Mouse (Mus musculus): ENCODE results near the gene Zfp91. TPM values are rescaled to one million over a fixed set of nuclear protein-coding genes. Genes with fewer than 3 reads are reported as not detected.
A peak's percentile ranks its signal among the peaks of the same experiment; 100 is the strongest.

Gene Zfp91
- polyA plus RNA-seq, 1 experiment, result 7.5 TPM

DNA sequence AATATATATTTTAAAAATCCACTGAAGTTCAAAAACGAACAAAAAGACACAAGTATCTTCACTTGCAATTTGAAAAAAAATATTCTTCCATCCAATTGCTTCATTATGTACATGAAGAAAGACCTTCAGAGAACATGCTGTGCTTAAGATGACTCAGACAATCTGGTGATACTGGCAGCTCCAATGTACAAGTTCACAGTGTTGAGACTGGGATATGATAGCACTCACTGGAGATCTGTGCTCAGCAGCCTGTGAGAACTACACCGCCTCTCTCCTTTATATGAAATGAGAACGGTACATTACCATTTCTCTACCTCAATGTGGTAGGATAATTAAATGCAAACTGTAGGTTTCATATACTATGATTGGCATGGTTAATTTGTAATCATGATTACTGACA, 6.9 kb upstream of the Zfp91 start:
- Histone ChIP-seq H3K4me1 (ENCODE audit: control insufficient read depth, insufficient read depth, insufficient read length) (peaks cover 6% of the 10 kb centered on the region), H3K4me3 (ENCODE audit: extremely low read depth, insufficient read depth, insufficient read length) (no peak overlapping the region), H3K27ac (ENCODE audit: insufficient read depth, low read length) (no peak overlapping the region), H3K27me3 (ENCODE audit: control insufficient read depth, insufficient read depth, low read length) (no peaks in the 10 kb centered on the region), H3K36me3 (ENCODE audit: control insufficient read depth, insufficient read depth, low read length) (peaks cover 3% of the 10 kb centered on the region)
- WGBS, result 87% methylated on average over 3 of the region's 3 CpGs
- no peak for DNase-seq (ENCODE audit: low read depth in 1 of 2, low spot score in 2 of 2)
- no peak for TF ChIP-seq CTCF (IDR thresholded peaks at IDR 0.05; ENCODE audit: extremely low read depth, insufficient read depth, insufficient read length, insufficient replicate concordance)
- TF ChIP-seq POLR2A (IDR thresholded peaks at IDR 0.05; ENCODE audit: low read depth, low read length), result no peak

DNA sequence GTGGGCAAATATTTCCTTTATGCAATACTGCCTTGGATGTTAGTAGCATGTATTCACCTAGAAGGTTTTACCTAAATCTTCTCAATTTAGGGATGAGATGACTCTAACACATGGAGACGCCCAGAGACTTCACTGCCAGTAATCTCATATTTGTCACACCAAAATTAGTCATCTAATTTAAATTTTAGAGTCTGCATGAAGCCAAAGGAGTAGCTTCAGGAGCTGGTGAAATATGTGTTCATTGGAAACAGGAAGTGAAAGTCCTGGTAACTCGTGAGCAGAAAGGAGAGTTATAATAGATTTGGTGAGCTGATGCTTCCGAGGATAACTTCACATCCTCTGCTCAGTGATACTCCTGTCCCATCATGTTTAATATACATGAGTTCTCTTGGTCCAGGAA, 5.1 kb upstream of the Zfp91 start:
- Histone ChIP-seq H3K4me3 (ENCODE audit: extremely low read depth, insufficient read depth, insufficient read length) (no peak overlapping the region; the same call in 1 of the 2 replicates), H3K36me3 (ENCODE audit: control insufficient read depth, insufficient read depth, low read length) (peaks cover 3% of the 10 kb centered on the region), H3K4me1 (ENCODE audit: control insufficient read depth, insufficient read depth, insufficient read length) (peaks cover 3% of the 10 kb centered on the region; the same call in 1 of the 2 replicates), H3K27me3 (ENCODE audit: control insufficient read depth, insufficient read depth, low read length) (no peaks in the 10 kb centered on the region), H3K27ac (ENCODE audit: insufficient read depth, low read length) (peak overlapping the region; percentile 53)
- peak in 1 of 2 experiments; percentile 64 for DNase-seq (ENCODE audit: low read depth in 1 of 2, low spot score in 2 of 2)
- 13% methylated on average over 3 of the region's 3 CpGs for WGBS
- TF ChIP-seq CTCF (IDR thresholded peaks at IDR 0.05; ENCODE audit: extremely low read depth, insufficient read depth, insufficient read length, insufficient replicate concordance), result no peak
- TF ChIP-seq POLR2A (IDR thresholded peaks at IDR 0.05; ENCODE audit: low read depth, low read length), result no peak

DNA sequence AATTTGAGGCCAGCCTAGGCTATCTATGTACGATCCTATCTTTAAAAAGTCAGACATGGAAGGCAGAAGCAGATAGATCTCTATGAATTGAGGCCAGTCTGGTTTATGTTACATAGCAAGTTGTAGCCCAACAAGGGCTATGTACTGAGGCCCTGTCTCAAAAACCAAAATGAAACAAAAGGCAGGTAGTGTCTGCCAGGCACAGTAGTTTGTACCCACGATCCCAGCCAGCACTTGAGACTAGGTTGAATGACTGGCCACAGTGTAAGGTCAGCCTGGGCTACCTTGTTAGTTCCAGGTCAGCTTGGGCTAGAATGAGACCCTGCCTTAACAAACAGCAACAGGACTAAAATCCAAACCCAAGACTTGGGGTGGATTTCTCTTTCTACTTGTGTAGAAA, 4.7 kb upstream of the Zfp91 start:
- WGBS, result 57% methylated on average over 2 of the region's 2 CpGs
- H3K27me3 ChIP-seq (ENCODE audit: control insufficient read depth, insufficient read depth, low read length), result no peaks in the 10 kb centered on the region
- no peak for TF ChIP-seq POLR2A (IDR thresholded peaks at IDR 0.05; ENCODE audit: low read depth, low read length)
- no peak for TF ChIP-seq CTCF (IDR thresholded peaks at IDR 0.05; ENCODE audit: extremely low read depth, insufficient read depth, insufficient read length, insufficient replicate concordance)
- DNase-seq (ENCODE audit: low read depth in 1 of 2, low spot score in 2 of 2), result no peak
- H3K4me3 ChIP-seq (ENCODE audit: extremely low read depth, insufficient read depth, insufficient read length), result peak overlapping the region; percentile 10; the same call in 1 of the 2 replicates
- H3K36me3 ChIP-seq (ENCODE audit: control insufficient read depth, insufficient read depth, low read length), result peaks cover 3% of the 10 kb centered on the region
- H3K4me1 ChIP-seq (ENCODE audit: control insufficient read depth, insufficient read depth, insufficient read length), result peaks cover under 1% of the 10 kb centered on the region; the same call in 1 of the 2 replicates
- peak overlapping the region; percentile 53 for H3K27ac ChIP-seq (ENCODE audit: insufficient read depth, low read length)

DNA sequence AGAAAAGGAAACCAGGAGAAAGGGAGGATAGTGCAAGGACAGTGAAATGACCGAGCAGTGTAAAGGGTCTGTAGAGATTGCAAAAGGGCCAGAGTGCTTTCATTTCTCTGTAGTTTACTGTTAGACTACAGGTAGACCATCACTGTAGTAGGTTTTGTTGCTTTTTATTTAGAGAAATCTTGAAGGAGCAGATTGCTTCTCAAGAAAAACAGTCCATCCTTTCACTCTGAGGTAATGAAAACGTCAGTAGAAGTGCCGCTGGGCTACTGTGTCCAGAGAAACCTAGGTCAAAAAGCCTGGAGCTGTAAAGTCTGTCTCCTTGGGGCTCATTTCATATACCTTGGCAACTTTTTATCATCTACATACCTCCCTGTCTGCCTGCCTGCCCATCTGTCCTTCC, 3.2 kb upstream of the Zfp91 start:
- H3K4me3 ChIP-seq (ENCODE audit: extremely low read depth, insufficient read depth, insufficient read length), result peak overlapping the region; percentile 54
- peak overlapping the region; percentile 82 for H3K27ac ChIP-seq (ENCODE audit: insufficient read depth, low read length)
- TF ChIP-seq POLR2A (IDR thresholded peaks at IDR 0.05; ENCODE audit: low read depth, low read length) (no peak), CTCF (IDR thresholded peaks at IDR 0.05; ENCODE audit: extremely low read depth, insufficient read depth, insufficient read length, insufficient replicate concordance) (no peak)
- H3K4me1 ChIP-seq (ENCODE audit: control insufficient read depth, insufficient read depth, insufficient read length), result no peaks in the 10 kb centered on the region
- no peaks in the 10 kb centered on the region for H3K27me3 ChIP-seq (ENCODE audit: control insufficient read depth, insufficient read depth, low read length)
- no peak for DNase-seq (ENCODE audit: low read depth in 1 of 2, low spot score in 2 of 2)
- WGBS, result 60% methylated on average over 3 of the region's 3 CpGs
- H3K36me3 ChIP-seq (ENCODE audit: control insufficient read depth, insufficient read depth, low read length), result peaks cover 1% of the 10 kb centered on the region

DNA sequence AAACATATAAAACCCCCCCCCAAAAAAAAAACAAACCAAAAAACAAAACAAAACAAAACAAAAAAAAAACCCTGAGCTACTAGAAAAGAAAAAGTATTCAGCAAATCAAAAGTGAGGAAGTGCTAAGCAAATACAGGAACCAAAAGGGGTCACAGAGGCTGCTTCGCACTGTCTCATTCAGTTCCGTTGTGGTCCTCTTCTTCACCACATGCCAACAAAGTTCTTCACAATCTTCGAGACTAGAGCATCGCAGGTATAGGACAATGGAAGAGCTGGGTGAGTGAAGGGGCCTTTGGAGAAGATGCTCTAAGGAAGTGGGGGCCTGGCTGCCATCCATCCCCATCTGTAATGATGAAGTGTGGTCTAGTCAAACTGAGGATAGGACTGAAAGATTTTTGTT, 2.5 kb upstream of the Zfp91 start:
- Histone ChIP-seq H3K4me1 (ENCODE audit: control insufficient read depth, insufficient read depth, insufficient read length) (no peaks in the 10 kb centered on the region), H3K27me3 (ENCODE audit: control insufficient read depth, insufficient read depth, low read length) (no peaks in the 10 kb centered on the region), H3K36me3 (ENCODE audit: control insufficient read depth, insufficient read depth, low read length) (peaks cover 1% of the 10 kb centered on the region; the same call in 1 of the 2 replicates), H3K4me3 (ENCODE audit: extremely low read depth, insufficient read depth, insufficient read length) (peak overlapping the region; percentile 54), H3K27ac (ENCODE audit: insufficient read depth, low read length) (peak overlapping the region; percentile 82)
- WGBS, result 4% methylated on average over 4 of the region's 4 CpGs
- peak; percentile 9; the same call in 1 of the 2 replicates for TF ChIP-seq POLR2A (IDR thresholded peaks at IDR 0.05; ENCODE audit: low read depth, low read length)
- TF ChIP-seq CTCF (IDR thresholded peaks at IDR 0.05; ENCODE audit: extremely low read depth, insufficient read depth, insufficient read length, insufficient replicate concordance), result no peak
- peak; percentile 57 to 60 for DNase-seq (ENCODE audit: low read depth in 1 of 2, low spot score in 2 of 2)

DNA sequence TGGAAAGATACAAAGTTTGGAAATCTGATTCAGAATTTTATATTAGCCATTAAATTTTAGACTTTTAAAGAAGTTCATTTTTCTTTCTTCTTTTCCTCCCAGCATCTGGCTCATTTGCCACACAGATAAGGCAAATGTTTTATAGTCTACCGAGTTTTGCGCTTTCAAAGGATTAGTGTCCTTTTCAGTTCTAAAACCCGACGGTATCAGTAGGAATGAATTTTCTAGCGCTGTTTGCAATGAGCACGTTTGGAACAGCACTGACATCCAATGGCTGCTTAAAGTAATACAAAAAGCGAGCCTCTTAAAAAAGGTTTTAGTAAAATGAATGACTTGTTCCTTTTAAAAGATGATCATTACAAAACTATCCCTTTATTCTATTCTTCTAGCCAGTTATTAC, 1.1 kb upstream of the Zfp91 start:
- no peaks in the 10 kb centered on the region; the same call in 1 of the 2 replicates for H3K4me1 ChIP-seq (ENCODE audit: control insufficient read depth, insufficient read depth, insufficient read length)
- peak overlapping the region; percentile 100 for H3K27ac ChIP-seq (ENCODE audit: insufficient read depth, low read length)

DNA sequence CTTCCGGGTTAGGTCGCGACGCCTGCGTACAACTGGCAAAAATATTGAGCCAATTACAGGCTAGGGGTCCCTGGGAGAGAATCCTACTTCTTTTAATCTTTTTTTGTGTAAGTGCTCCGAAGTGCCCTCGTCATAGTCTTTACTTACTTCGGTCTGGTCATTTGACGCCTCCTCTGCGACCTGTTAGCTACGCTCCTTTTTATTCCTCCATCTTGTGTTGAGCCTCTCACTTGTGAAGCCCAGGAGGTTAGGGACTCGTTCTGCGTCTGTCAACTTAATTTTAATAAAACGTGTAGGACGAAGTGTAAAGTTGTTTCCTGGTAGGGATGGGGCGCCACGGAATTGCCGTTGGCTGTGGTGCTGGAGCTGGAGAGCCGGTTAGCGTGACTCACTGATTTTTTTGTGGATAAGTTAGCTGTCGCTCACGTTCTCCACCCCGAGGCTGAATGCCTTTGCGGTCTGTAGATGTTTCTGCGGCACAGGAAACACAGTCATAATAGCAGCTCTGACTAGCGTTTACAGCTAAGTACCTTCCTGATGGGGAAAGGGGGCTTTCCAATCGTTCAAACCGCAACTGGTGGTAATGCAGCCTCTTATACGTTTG, 504 bp upstream of the Zfp91 start:
- no peak for TF ChIP-seq CTCF (IDR thresholded peaks at IDR 0.05; ENCODE audit: extremely low read depth, insufficient read depth, insufficient read length, insufficient replicate concordance)
- TF ChIP-seq POLR2A (IDR thresholded peaks at IDR 0.05; ENCODE audit: low read depth, low read length), result peak; percentile 78
- peak; percentile 75 to 86 for DNase-seq (ENCODE audit: low read depth in 1 of 2, low spot score in 2 of 2)
- H3K27me3 ChIP-seq (ENCODE audit: control insufficient read depth, insufficient read depth, low read length), result no peaks in the 10 kb centered on the region
- H3K27ac ChIP-seq (ENCODE audit: insufficient read depth, low read length), result peak overlapping the region; percentile 100
- peaks cover 2% of the 10 kb centered on the region for H3K4me1 ChIP-seq (ENCODE audit: control insufficient read depth, insufficient read depth, insufficient read length)
- WGBS, result under 1% methylated on average over 29 of the region's 29 CpGs
- no peaks in the 10 kb centered on the region for H3K36me3 ChIP-seq (ENCODE audit: control insufficient read depth, insufficient read depth, low read length)
- H3K4me3 ChIP-seq (ENCODE audit: extremely low read depth, insufficient read depth, insufficient read length), result peak overlapping the region; percentile 94

More for the DNA sequence above, 1.1 kb upstream of the Zfp91 start:
- no peaks in the 10 kb centered on the region for H3K36me3 ChIP-seq (ENCODE audit: control insufficient read depth, insufficient read depth, low read length)
- peak overlapping the region; percentile 94; the same call in 1 of the 2 replicates for H3K4me3 ChIP-seq (ENCODE audit: extremely low read depth, insufficient read depth, insufficient read length)
- no peak for DNase-seq (ENCODE audit: low read depth in 1 of 2, low spot score in 2 of 2)
- WGBS, result 1% methylated on average over 7 of the region's 7 CpGs
- no peaks in the 10 kb centered on the region for H3K27me3 ChIP-seq (ENCODE audit: control insufficient read depth, insufficient read depth, low read length)
- TF ChIP-seq POLR2A (IDR thresholded peaks at IDR 0.05; ENCODE audit: low read depth, low read length) (no peak), CTCF (IDR thresholded peaks at IDR 0.05; ENCODE audit: extremely low read depth, insufficient read depth, insufficient read length, insufficient replicate concordance) (no peak)

All from spleen, adult 2 months (tissue).